Mouse (Mus musculus) heart, embryonic 10.5 days (tissue): ENCODE results near the gene Smarca4. TPM values are rescaled to one million over a fixed set of nuclear protein-coding genes. Genes with fewer than 3 reads are reported as not detected.

ENCODE experiments used
- DNase-seq: peaks from one replicate; pipeline ENCODE4 v3.0.0-alpha.2; 2017; ENCODE audit warnings: low spot score
- H3K27ac ChIP-seq: fragments of 300-500 bp; sonication (generic); 2 replicates; pipeline ENCODE4 v1.5.1; 2016; ENCODE audit warnings: mild to moderate bottlenecking
- H3K27me3 ChIP-seq: fragments of 300-500 bp; sonication (generic); 2 replicates; pipeline ENCODE4 v1.6.1; 2016; ENCODE audit warnings: mild to moderate bottlenecking; ENCODE audit not compliant: poor library complexity, insufficient read depth, severe bottlenecking
- H3K36me3 ChIP-seq: fragments of 300-500 bp; sonication (generic); 2 replicates; pipeline ENCODE4 v1.6.1; 2016; ENCODE audit warnings: mild to moderate bottlenecking, moderate library complexity
- H3K4me1 ChIP-seq: fragments of 300-500 bp; sonication (generic); 2 replicates; pipeline ENCODE4 v1.6.1; 2016; ENCODE audit warnings: mild to moderate bottlenecking
- H3K4me3 ChIP-seq: fragments of 300-500 bp; sonication (generic); 2 replicates; pipeline ENCODE4 v1.5.1; 2016; ENCODE audit warnings: mild to moderate bottlenecking, moderate library complexity
- H3K9me3 ChIP-seq: fragments of 300-500 bp; sonication (generic); 2 replicates; pipeline ENCODE4 v1.6.1; 2016; ENCODE audit warnings: mild to moderate bottlenecking, moderate library complexity
- WGBS: fragments of 180-500 bp; shearing (Covaris S2); methylation state at CpG from one replicate; pipeline ENCODE4 v1.1.7; 2016; 5-methylcytosine and 5-hydroxymethylcytosine counted together
- polyA plus RNA-seq: library from polyadenylated mRNA; unstranded; fragments of >200 nt; fragmentation: Nextera tagmentation; extraction: Ambion mirVana; gene quantifications from 2 replicates; pipeline ENCODE4 v1.2.1, GENCODE M21; 2016

Gene Smarca4
- polyA plus RNA-seq, 1 experiment from 2014 or later, result 113 TPM

GRCm38 (mm10) chr9:21715298-21715697 is 99.3 kb downstream of the Smarca4 start:
- no peaks in the 10 kb centered on the region for H3K27me3 ChIP-seq

GRCm38 (mm10) chr9:21717015-21717414 is 101.0 kb downstream of the Smarca4 start:
- 66% methylated on average over 2 of the region's 2 CpGs for WGBS
- no peaks in the 10 kb centered on the region for H3K27me3 ChIP-seq
- H3K4me3 ChIP-seq, result no peak overlapping the region
- no peaks in the 10 kb centered on the region for H3K9me3 ChIP-seq
- H3K4me1 ChIP-seq, result peaks cover 21% of the 10 kb centered on the region
- H3K27ac ChIP-seq, result no peak overlapping the region
- DNase-seq, result no peak
- peaks cover 10% of the 10 kb centered on the region; the same call in 1 of the 2 replicates for H3K36me3 ChIP-seq

More at GRCm38 (mm10) chr9:21715298-21715697, 99.3 kb downstream of the Smarca4 start:
- H3K36me3 ChIP-seq, result peaks cover 10% of the 10 kb centered on the region; the same call in 1 of the 2 replicates
- H3K4me3 ChIP-seq, result no peak overlapping the region
- H3K9me3 ChIP-seq, result no peaks in the 10 kb centered on the region
- peak; percentile 94 for DNase-seq
- peak overlapping the region; percentile 79 for H3K27ac ChIP-seq
- H3K4me1 ChIP-seq, result peaks cover 13% of the 10 kb centered on the region
- 32% methylated on average over 4 of the region's 4 CpGs for WGBS

GRCm38 (mm10) chr9:21721036-21721435 is 105.1 kb downstream of the Smarca4 start:
- peak overlapping the region; percentile 94 for H3K27ac ChIP-seq
- H3K4me1 ChIP-seq, result peaks cover 33% of the 10 kb centered on the region
- DNase-seq, result no peak
- H3K36me3 ChIP-seq, result 0 out of 2 replicates have a peak, but pooled peaks cover 3% of the 10 kb centered on the region
- no peak overlapping the region for H3K4me3 ChIP-seq
- WGBS, result 53% methylated on average over 2 of the region's 2 CpGs
- no peaks in the 10 kb centered on the region for H3K27me3 ChIP-seq
- H3K9me3 ChIP-seq, result no peaks in the 10 kb centered on the region

GRCm38 (mm10) chr9:21723377-21724146 is 107.6 kb downstream of the Smarca4 start, which contains the start of gene Ldlr:
TSS of gene Ldlr (plus strand) at chr9:21723483.
- Histone ChIP-seq H3K27me3 (no peaks in the 10 kb centered on the region), H3K36me3 (peaks cover 27% of the 10 kb centered on the region), H3K4me1 (peaks cover 47% of the 10 kb centered on the region), H3K4me3 (peak within 1 kb of the TSS; percentile 77), H3K9me3 (no peaks in the 10 kb centered on the region), H3K27ac (peak within 1 kb of the TSS; percentile 94)
- peak; percentile 96 for DNase-seq
- under 1% methylated on average over 47 of the region's 47 CpGs for WGBS

GRCm38 (mm10) chr9:21724147-21724536 is 108.2 kb downstream of the Smarca4 start:
- WGBS, result under 1% methylated on average over 18 of the region's 18 CpGs
- no peaks in the 10 kb centered on the region for H3K27me3 ChIP-seq
- peak overlapping the region; percentile 94 for H3K27ac ChIP-seq
- H3K36me3 ChIP-seq, result peaks cover 33% of the 10 kb centered on the region
- no peaks in the 10 kb centered on the region for H3K9me3 ChIP-seq
- peak; percentile 98 for DNase-seq
- peak overlapping the region; percentile 77 for H3K4me3 ChIP-seq
- peaks cover 50% of the 10 kb centered on the region for H3K4me1 ChIP-seq

GRCm38 (mm10) chr9:21725224-21726121 is 109.5 kb downstream of the Smarca4 start:
- Histone ChIP-seq H3K36me3 (peaks cover 39% of the 10 kb centered on the region), H3K27ac (peak overlapping the region; percentile 94), H3K4me3 (peak overlapping the region; percentile 77), H3K27me3 (no peaks in the 10 kb centered on the region), H3K4me1 (peaks cover 55% of the 10 kb centered on the region), H3K9me3 (no peaks in the 10 kb centered on the region)
- 64% methylated on average over 23 of the region's 23 CpGs for WGBS
- DNase-seq, result no peak

GRCm38 (mm10) chr9:21726218-21726975 is 110.4 kb downstream of the Smarca4 start:
- Histone ChIP-seq H3K27me3 (no peaks in the 10 kb centered on the region), H3K4me3 (peak overlapping the region; percentile 0; the same call in 1 of the 2 replicates), H3K9me3 (no peaks in the 10 kb centered on the region), H3K36me3 (peaks cover 46% of the 10 kb centered on the region), H3K4me1 (peaks cover 49% of the 10 kb centered on the region), H3K27ac (peak overlapping the region; percentile 63; the same call in 1 of the 2 replicates)
- 66% methylated on average over 14 of the region's 14 CpGs for WGBS
- no peak for DNase-seq

- WGBS, result 85% methylated on average over 10 of the region's 10 CpGs
- no peak overlapping the region for H3K27ac ChIP-seq
- H3K4me1 ChIP-seq, result peaks cover 40% of the 10 kb centered on the region
- no peaks in the 10 kb centered on the region for H3K27me3 ChIP-seq
- DNase-seq, result no peak
- H3K36me3 ChIP-seq, result peaks cover 66% of the 10 kb centered on the region
- no peak overlapping the region for H3K4me3 ChIP-seq
- H3K9me3 ChIP-seq, result no peaks in the 10 kb centered on the region
These were observed 112.4 kb downstream of the Smarca4 start for GRCm38 (mm10) chr9:21728261-21728832.

- no peak overlapping the region for H3K4me3 ChIP-seq
- peaks cover 75% of the 10 kb centered on the region for H3K36me3 ChIP-seq
- H3K27ac ChIP-seq, result peak overlapping the region; percentile 29; the same call in 1 of the 2 replicates
- no peak for DNase-seq
- no peaks in the 10 kb centered on the region for H3K9me3 ChIP-seq
- 63% methylated on average over 7 of the region's 7 CpGs for WGBS
- no peaks in the 10 kb centered on the region for H3K27me3 ChIP-seq
- H3K4me1 ChIP-seq, result peaks cover 40% of the 10 kb centered on the region
These were observed 113.3 kb downstream of the Smarca4 start for GRCm38 (mm10) chr9:21729264-21729663.

- Histone ChIP-seq H3K4me1 (peaks cover 18% of the 10 kb centered on the region), H3K27ac (no peak overlapping the region), H3K36me3 (peaks cover 91% of the 10 kb centered on the region), H3K27me3 (no peaks in the 10 kb centered on the region), H3K4me3 (no peak overlapping the region), H3K9me3 (no peaks in the 10 kb centered on the region)
- DNase-seq, result no peak
- 93% methylated on average over 9 of the region's 9 CpGs for WGBS
These were observed 116.3 kb downstream of the Smarca4 start for GRCm38 (mm10) chr9:21732288-21732687.

GRCm38 (mm10) chr9:21733446-21733845 is 117.5 kb downstream of the Smarca4 start:
- DNase-seq, result no peak
- Histone ChIP-seq H3K36me3 (peaks cover 91% of the 10 kb centered on the region), H3K27me3 (no peaks in the 10 kb centered on the region), H3K4me1 (peaks cover 12% of the 10 kb centered on the region), H3K27ac (no peak overlapping the region), H3K9me3 (no peaks in the 10 kb centered on the region), H3K4me3 (no peak overlapping the region)
- WGBS, result 90% methylated on average over 17 of the region's 17 CpGs

- no peak overlapping the region for H3K27ac ChIP-seq
- no peaks in the 10 kb centered on the region for H3K27me3 ChIP-seq
- no peaks in the 10 kb centered on the region for H3K9me3 ChIP-seq
- WGBS, result 94% methylated on average over 7 of the region's 7 CpGs
- H3K4me3 ChIP-seq, result no peak overlapping the region
- peaks cover 7% of the 10 kb centered on the region for H3K4me1 ChIP-seq
- DNase-seq, result no peak
- H3K36me3 ChIP-seq, result peaks cover 91% of the 10 kb centered on the region
These were observed 118.0 kb downstream of the Smarca4 start for GRCm38 (mm10) chr9:21733989-21734388.
